Mouse (Mus musculus) thymus, adult 2 months (tissue): ENCODE results near the gene Glt28d2.

Experiments
- CTCF ChIP-seq: fragments of 200-500 bp; IDR thresholded peaks from 2 replicates; pipeline ENCODE4 v1.5.1; 2012; ENCODE audit warnings: mild to moderate bottlenecking, control low read depth, low read length, moderate library complexity, borderline replicate concordance; ENCODE audit not compliant: control insufficient read depth, poor library complexity, insufficient read depth; ENCODE audit errors: extremely low read depth
- POLR2A ChIP-seq: fragments of 200-500 bp; IDR thresholded peaks from 2 replicates; pipeline ENCODE4 v1.6.1; 2012; ENCODE audit warnings: mild to moderate bottlenecking, low read length, control low read depth, moderate library complexity; ENCODE audit not compliant: control insufficient read depth, poor library complexity, insufficient read depth; ENCODE audit errors: extremely low read depth

DNA sequence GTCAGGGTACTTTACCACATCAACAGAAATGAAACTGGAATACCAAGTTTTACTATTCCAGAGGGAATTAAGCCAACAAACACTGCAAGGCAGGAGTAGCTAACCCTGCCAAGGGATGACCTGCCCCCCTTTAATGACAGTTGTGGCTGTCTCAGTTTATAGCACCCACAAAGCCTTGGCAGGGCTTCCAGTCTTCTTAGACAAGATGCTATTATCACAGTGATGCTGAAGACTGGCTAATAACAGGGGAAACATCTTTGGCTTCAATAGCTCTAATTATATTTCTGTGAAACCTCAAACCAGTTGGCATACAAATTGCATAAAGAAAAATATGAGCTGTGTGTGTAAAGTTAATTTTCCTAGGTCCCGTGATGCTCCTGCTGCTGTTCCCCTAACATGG lies 41.0 kb downstream of the Glt28d2 start:
- TF ChIP-seq POLR2A, result no peak
- TF ChIP-seq CTCF, result no peak
